Mouse (Mus musculus): ENCODE measurements around the gene AY074887.

GRCm38 (mm10) chr9:54944467-54944866 lies 6.3 kb downstream of the AY074887 start:
- TF ChIP-seq POLR2A (IDR thresholded peaks at IDR 0.05; ENCODE audit: insufficient read depth, low read length) (no peak), CTCF (IDR thresholded peaks at IDR 0.05; ENCODE audit: low read depth, low read length) (no peak)

Data from ES-Bruce4 (cell line).